Mouse (Mus musculus) cerebellum, postnatal 36 days (tissue): Measurements from ENCODE around the gene Dohh.

Source experiments
- DNase-seq, 2 experiments: peaks; one replicate each; pipeline ENCODE4 v3.0.0; 2021 to 2022; ENCODE audit warnings: mixed read lengths in 2 of 2

Gene Dohh

DNA sequence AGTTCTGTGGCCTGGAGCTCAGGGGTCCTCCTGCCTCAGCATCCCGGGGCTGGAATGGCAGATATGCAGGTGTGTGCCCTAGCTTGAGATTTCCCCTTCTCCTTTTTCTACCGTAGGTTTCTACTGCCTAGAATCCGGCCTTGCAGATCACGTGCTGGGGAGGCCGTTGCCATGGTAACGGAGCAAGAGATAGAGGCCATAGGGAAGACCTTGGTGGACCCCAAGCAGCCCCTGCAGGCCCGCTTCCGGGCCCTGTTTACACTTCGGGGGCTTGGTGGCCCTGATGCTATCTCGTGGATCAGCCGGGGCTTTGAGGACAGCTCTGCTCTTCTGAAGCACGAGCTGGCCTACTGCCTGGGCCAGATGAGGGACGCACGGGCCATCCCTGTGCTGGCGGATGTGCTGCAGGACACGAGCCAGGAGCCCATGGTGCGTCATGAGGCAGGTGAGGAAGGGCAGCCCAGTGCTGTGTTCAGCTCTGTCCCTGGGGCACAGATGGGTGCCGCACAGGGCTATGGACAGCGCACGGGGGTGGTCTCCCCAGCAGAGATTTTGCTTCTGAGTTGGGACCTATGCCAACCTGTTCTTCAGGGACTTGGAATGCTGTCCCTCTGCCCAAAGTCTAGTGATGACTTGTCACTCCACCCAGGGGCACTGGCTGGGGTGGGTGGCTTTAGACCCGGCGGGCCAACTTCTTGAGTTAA, 1.5 kb downstream of the Dohh start:
- DNase-seq: no peak

DNA sequence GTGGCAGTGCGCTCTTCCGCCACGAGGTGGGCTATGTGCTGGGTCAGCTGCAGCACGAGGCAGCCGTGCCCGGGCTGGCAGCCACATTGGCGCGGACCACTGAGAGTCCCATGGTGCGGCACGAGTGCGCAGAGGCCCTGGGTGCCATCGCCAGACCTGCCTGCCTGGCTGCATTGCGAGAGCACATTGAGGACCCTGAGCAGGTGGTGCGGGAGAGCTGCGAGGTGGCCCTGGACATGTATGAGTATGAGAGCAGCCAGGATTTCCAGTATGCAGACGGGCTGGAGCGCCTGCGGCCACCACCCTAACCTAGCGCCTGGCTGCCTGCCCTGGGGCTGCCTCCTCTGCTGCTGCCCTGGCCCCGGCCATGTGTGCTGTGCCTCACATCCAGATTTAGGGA, 3.5 kb downstream of the Dohh start:
- no peak for DNase-seq

DNA sequence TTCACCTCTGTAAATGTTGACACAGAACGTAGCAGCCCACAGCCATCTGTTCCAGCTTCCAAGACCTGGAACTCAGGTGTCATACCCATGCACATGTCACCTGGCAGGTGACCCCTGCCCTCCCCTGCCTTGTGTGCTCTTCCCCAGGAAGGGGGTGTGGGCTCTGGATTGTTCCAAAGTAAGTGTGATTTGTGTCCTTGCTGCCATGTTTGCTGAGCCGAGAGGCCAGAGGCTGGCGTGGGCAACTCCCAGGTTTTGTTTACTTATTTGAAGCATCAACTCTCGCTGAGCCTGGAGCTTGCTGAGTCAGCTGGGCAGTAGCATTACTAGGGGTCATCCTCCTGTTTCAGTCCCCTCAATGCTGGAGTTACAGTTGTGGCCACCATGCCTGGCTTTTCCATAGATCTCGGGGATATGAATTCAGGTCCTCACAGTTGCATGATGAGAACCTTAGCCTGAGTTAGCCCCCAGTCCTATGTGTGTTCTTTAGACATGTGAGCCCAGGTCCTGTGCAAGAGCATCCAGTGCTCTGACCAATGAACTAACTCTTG, 4.4 kb downstream of the Dohh start, which contains the start of gene Gm48552:
TSS of gene Gm48552 (plus strand) at position 501 of the 551 bp plus-strand sequence.
- DNase-seq: no peak

DNA sequence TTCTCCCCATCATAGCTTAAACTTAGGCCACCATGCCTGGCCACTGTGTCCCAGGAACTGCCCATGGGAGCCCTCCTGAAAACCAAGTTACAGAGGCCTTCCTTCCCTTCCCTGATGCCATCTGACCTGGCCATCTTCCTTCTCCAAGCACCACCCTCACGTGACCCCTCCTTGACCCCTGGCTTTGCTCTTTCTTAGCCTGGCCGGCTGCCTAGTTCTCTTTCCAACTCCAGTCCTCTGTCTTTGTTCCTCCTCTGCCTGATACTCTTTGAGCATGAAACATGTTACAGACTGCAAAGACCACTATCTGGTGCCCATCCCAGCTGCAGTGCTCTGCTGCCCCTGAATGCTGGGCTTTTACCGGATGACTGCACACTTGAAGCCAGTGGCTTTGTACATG, 5.1 kb downstream of the Dohh start:
- DNase-seq: no peak

DNA sequence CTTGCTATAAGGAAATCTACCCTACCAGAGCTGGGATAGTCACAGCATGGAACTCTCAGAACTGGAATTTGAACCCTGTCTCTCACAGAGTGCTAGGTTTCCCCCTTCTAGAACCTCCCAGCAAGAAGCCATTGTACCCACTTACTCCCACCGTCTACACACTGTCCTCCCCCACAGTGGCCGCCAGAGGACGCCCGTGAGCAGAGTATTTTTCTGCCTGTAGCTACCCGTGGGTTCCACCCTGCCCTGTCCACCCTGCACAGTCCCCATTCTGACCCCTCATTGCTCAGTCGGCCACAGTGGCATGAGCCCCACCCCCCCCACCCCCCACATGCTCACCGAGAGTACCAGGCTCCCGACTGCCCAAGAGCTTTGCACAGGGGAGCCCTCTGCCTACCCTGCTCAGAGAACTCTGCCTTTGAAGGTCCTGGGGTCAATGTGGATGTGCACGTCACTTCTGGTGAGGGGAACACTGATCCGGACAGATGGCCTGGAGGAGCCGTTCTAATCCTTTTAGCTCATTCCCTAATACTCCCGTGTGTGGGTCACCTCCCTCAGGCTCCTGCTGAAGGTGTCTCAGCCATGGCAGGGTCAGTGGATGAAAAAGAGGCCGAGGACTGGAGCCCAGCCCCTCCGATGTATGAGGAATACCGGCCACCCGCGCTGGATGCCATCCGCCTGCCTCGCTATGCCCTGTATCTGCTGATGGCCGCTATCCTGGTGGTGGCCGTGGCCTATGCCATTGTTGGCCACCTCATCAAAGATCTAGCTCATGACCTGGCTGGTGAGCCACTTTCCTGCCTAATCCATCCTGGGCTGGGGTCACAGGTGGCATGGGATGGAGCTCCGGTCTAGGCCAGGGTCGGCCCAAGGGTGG, 5.8 kb downstream of the Dohh start:
- DNase-seq: peak; percentile 78 to 82

DNA sequence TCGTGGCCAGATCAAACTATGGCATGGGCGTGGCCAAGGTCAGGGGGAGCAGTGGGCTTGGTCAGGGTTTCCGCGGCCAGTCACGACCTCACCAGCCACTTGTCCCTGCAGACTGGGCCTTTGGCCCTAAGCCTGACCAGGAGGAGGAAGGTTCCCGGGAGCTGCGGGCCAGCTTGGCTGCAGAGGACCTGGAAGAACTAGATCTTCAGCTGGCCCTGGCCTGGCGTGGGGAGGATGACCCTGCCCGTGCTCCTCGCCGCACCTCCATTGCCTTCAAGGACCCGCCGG, 6.4 kb downstream of the Dohh start:
- no peak for DNase-seq

DNA sequence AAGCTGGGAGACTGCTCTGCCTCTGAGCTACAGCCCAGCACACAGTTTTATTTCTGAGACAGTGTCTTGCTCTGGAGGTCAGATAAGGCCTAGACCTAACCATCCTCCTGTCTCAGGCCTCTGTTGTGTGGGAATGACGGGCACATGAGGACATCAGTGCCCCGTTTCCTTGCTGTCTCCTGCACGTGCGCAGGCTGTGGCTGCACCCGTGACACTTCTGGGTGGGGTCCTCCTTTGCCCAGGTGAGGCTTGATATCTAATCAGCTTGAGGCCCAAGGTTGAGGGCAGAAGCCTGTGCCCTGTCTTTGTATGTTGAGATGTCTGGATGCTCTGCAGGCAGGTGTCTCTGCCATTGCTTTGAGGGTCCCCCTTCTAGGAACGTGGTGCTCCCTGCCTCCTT, 8.0 kb downstream of the Dohh start:
- no peak for DNase-seq

DNA sequence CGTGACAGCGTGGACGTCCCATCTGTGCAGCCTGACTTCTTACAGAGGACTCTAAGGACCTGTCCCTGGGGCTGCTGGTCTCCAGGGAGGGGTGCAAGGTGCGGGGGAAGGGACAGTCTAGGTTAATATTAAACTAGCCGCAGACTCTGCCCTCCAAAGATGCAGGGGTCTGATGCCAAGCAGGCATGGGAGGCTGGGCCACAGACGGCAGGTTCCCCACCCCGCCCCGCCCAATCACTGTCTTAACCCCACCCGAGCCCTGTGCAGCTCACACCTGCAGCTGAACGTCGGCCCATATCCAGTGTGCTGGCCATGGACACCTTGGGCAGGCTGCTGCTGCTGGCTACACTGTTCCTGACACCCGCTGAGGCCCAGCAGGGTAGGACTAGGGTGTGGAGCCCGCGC, 8.6 kb downstream of the Dohh start, which contains the start of gene Smim24:
TSS of gene Smim24 (plus strand) at position 271 of the 405 bp plus-strand sequence.
- DNase-seq: no peak

DNA sequence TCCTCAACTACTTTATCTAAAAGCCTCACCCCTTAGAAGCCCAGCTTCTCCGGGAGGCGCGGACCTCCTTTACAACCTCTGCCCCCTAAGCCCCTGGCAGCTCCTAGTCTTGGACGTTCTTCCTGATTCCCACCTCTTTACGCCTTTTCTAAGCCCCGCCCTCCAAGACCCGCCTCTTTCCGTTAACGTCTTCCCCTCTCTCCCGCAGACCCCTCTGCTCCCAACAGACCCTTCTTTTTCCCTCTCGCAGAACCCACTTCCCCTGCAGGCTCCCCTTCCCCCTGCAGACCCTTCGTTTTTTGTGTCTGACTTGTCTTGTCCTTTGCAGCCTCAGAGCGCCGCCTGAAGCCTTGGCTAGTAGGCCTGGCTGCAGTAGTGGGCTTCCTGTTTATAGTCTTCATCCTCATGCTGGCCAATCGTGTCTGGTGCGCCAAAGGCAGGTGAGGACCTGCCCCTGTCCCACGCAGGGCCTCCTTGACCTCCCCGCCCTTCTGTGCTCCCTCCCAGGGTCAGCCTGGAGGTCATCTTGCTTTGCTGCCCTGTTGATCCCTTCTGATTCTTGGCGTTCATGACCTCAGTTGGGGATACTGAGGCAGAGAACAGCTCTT, 9.3 kb downstream of the Dohh start:
- no peak for DNase-seq

DNA sequence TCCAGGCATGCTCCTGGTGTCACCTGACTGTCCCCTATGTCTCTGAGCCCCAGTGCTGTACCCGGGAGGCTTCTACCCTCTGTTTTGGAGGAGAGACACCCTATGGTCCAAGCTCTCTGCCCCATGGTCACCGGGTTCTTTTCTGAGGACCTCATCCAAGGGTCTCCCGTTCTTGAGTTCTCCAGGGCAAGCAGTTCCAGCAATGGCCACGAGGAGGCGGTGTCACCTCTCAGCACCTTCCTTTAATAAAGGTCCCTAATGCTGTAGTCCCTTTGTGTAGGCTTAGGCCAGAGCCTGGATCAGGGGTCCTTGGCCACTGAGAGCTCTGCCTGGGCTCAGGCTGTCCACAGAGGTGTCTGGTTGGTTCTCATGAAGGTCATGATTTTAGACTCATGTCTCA, 10.9 kb downstream of the Dohh start:
- DNase-seq: peak; percentile 78 to 81

DNA sequence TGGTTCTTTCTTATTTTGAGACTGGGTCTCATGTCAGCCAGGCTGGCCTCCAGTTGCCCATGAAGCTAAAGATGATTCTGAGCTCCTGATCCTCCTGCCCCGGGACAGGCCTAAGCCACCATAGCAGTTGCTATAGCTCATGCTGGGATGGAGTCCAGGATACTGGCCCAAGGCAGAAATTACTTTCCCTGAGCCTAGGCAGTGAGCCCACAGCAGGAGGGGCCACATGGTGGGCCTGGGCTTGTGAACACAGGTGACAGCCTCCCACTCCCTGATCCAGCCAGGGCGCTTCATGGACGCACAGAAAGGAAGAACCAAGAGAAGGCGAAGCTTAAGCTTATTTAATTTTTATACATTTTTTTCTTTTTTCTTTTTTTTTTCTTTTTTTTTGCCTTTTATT, 11.6 kb downstream of the Dohh start:
- DNase-seq: no peak

DNA sequence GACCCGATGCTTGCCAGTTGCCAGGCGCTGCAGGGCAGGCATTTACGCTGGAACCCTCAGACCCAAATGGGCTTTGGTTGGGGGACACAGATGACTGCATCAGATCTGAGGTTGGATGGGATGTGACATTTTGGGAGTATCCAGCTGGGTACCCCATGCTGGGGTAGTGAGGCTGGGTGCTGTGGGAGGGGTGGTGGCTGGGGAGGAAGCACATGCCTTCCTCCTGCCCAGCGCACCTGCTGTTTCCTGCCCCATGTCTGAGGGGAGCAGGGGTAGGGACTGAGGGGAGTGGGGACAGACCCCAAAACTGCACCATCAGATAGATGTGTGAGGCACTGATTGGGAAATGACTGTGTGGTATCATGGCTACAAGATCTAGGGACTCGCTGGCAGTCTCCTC, 12.5 kb downstream of the Dohh start:
- DNase-seq: no peak

DNA sequence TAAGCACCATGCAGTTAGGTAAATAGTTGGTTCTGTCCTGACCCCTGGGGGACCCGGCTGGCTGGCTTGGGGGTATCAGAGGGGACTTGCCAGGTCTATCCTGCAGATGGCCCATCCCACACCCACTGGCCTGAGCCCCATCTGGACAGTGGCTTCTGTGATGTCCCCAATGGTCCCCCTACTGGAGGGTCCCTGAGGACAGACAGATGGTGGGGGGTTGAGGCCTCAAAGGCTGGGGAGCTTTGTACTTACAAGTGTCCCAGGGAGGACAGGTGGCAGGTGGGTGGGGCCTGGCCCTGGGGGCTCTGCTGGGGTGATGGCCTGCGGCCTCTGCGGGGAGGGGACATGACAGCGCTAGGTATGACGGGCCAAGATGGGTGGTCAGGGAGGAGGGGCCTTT, 15.1 kb downstream of the Dohh start:
- no peak for DNase-seq

DNA sequence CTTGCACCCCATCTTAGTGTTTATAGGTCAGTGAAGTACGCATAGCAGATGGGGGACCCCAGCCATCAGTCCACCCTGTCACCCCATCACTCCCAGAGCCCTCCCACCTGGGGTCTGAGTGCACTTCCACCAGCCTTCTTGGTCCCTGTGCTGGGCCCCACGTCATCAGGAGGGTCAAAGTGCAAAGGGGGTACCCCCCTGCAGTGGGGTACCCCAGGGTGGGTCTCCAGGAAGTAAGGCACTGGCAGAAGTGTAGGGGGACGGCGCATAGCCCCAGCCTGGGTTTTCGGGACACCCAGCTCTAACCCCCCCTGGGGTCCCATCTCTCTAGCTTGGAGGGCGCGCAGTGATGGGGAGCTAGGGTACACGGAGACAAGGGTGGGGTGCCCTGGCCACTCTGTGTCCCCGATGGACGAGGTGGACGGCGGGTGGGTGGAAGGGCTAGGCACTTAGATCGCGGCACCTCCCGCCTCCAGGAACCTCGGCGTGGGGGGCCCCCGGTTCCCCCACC, 15.6 kb downstream of the Dohh start:
- no peak for DNase-seq

DNA sequence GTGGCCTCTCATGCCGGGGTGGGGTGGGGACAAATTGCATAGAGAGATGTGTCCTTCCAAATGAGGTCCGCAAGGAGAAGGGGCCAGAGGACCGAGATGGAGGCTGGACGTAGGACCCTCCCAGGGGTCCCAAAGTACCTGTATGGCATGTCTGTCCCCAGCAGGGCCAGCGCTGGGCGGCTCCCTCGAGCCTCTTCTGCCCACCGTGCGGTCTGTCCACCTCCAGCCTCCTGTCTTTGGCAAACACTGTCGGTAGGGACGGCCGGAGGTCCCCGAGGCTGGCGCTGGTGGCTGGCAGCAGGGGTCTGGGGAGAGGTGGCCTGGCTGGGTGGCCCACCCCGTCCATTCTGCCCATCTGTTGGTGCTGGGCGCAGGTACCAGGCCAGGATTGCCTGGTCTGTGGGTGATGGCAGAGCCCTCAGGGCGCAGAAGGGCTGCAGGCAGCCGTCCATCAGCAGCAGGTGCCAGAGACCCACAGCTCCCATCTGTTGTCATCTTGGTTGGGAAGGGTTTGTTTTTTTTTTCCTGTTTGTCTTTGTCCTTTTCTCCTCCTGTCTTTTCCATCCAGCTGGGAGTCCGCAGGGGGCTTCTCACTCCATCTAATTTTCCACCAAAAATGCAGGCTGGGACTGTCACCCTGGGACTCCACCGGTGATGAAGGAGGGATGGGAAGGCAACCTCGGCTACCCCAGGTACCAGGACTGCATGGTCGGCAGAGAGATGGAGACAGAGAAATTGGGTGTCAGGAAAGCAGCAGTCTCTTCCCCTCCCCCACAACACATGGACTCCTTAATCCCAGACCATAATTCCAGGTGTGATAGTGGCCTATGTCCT, 16.4 kb downstream of the Dohh start:
- peak; percentile 89 to 90 for DNase-seq

DNA sequence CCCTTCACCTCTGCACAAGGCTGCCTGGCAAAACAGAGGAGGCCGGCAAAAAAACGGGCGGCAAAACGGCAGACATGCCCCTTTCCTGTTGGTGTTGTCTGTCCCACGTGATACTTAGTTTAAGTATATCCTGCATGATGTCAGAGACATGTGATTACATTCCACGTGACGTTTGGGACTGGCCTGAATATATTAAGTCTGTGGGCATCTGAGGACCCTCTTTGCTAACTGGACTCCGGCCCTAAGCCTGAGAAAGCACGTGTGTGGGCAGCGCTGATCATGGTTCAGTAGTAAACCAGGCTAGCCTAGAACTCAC, 16.9 kb downstream of the Dohh start:
- DNase-seq: no peak

DNA sequence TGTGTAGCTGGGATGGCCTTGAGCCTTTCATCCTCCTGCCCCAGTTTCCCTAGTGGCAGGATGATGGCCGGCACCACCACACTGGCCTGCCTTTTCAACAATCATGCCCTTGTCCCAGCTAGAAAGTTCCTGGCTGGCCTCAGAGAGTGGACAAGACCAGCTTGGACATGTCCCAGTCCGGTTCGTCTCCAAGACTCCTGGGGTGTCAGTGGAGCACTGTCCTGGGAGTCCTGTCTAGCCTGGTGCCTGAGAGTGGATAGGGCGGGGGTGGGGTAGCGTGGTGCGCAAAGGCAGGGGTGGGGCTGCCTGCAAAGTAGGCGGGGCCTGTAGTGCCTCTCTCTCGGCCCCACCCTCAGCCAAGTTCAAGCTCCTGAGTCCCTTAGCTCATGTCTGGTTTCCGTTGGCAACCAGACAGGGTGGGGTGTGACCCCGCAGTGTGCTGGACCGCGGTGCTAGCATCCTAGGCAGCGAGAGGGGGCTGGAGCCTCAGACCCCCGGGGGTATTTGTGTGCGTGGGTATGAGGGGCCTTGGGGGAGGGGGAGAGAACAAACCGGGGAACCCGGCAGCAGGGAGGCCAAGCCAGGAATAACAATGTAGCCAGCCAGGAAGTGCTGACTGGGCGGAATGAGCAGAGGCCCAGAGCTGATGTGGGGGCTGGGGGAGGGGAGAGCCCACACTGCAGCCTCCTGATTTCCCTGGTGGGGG, 17.4 kb downstream of the Dohh start:
- peak; percentile 52 to 65 for DNase-seq

DNA sequence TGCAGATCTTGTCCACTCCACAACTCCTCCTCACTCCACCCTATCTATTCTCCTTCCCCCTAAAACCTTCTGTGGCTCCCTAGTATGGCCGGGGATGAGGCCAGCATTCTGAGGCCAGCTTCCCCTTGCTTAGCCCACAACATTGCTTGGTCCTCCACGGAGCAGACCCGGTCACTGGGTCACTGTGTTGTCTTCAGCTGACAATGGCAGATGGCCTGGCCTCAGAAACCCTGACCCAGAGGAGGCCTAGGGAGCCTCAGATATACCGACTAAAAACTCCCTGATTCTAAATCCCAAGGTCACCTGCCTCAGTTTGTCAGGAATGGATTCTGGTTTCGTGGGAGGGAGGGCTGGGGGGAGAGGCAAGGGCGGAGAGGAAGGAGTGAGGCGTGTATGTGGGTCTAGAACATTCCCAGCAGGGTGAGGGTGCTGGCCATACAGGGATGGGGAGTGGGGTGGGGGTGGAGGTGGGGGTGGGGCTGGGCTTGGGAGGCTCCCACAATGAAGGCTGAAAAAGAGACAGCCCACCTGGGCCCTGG, 18.1 kb downstream of the Dohh start:
- peak in 1 of 2 experiments; percentile 51 for DNase-seq

DNA sequence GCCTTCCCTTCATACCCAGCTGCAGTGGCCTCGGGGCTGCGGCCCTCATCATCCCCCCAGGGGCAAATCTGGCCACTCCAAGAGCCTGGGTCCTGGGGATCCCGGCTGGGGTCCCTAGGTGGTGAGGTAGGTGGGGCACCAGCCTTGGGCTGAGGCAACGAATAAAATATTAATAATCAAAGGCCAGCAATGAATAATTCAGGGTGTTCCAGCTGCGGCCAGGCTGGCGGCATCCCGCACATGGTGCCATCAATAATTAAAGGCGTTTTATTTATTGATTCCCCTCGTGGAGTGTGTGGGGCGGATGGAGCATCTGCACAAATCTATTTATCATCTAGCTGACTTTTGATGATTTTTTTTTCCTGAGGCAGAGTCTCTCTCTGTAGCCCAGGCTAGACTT, 19.3 kb downstream of the Dohh start:
- DNase-seq: no peak

DNA sequence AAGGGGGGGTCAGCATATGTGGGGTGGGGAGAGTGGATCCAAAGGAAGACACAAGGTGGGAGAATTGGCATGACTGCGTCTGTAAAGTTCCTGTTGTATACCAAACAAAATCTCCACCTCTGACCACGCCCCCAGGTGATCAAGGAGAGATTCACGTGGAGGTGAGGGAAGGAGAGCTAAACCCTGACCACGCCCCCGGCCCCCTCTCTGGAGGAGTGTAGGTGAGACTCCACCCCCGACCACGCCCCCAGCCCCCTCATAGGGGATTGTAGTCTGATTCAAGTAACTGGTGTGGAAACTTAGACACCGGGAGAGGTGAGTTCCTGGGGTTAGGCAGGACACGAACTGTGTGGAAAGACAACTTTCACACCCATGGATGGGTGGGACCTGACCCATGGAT, 19.9 kb downstream of the Dohh start:
- no peak for DNase-seq

DNA sequence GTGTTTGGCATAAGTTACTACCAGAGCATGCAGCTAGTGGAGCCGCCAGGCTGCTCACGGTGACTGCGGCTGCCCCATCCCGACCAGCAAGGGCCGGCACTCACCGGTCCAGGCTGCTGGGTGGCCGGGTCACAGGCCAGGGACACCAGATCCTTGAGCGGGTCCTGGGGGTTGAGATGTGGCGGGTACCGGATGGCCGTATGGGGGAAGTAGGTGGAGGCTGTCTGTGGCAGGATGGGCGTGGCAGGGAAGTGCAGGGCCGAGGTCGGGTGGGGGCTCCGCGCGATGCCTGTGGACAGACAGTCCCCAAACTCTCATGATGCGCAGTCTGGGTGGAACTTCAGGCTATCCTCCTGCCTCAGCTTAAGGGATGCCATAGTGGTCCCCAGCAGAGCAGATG, 20.5 kb downstream of the Dohh start:
- peak in 1 of 2 experiments; percentile 8 for DNase-seq
